Mouse (Mus musculus): ENCODE data around the gene Fau. TPM values are rescaled to one million over a fixed set of nuclear protein-coding genes. Genes with fewer than 3 reads are reported as not detected.

Fau gene
- polyA plus RNA-seq (2015; fragmentation: Nextera tagmentation; extraction: Ambion mirVana): 582 and 618 TPM in 2 replicates

GRCm38 (mm10) chr19:6057313-6058096, at the start of gene Fau, which contains the start of gene Mrpl49:
Gene Fau, plus strand, starts transcription at chr19:6057844.
Gene Mrpl49, minus strand, starts transcription at chr19:6057785.
- H3K4me1 ChIP-seq: peaks cover 38% of the 10 kb centered on the region
- H3K27me3 ChIP-seq: no peaks in the 10 kb centered on the region
- H3K4me2 ChIP-seq (replicated peaks): peak within 1 kb of the TSS; percentile 78
- H3K27ac ChIP-seq (replicated peaks): peak within 1 kb of the TSS; percentile 86
- H3K36me3 ChIP-seq: peaks cover 42% of the 10 kb centered on the region
- H3K9ac ChIP-seq (replicated peaks): peak within 1 kb of the TSS; percentile 93
- under 1% methylated on average over 63 of the region's 63 CpGs for WGBS
- no peaks in the 10 kb centered on the region for H3K9me3 ChIP-seq
- peak; percentile 87 for ATAC-seq (replicated peaks)
- H3K4me3 ChIP-seq: peak within 1 kb of the TSS; percentile 87

DNA sequence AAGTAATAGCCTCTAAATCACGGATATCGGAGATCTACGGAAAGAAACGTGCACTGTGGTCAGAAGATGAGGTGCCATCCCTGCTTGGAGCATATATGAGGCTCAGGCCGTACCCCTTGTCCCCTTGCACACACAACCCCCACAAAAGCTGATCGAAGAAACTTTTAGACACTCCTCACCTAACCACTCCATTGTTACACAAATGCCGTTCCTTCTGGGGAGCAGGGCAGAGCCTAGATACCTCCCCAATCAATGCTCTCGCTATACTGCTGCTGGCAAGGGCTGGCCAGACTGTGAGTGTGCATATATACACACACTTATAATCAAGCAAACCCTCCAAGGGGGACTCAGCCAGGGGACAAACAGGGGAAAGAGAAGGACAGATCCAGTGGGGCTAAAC, 48.5 kb upstream of the Fau start:
- Histone ChIP-seq H3K4me1 (no peaks in the 10 kb centered on the region), H3K36me3 (no peaks in the 10 kb centered on the region), H3K4me3 (no peak overlapping the region), H3K27me3 (peaks cover 4% of the 10 kb centered on the region; the same call in 1 of the 2 replicates), H3K9ac (replicated peaks) (no peak overlapping the region), H3K9me3 (no peaks in the 10 kb centered on the region), H3K4me2 (replicated peaks) (no peak overlapping the region), H3K27ac (replicated peaks) (no peak overlapping the region)
- 63% methylated on average over 8 of the region's 8 CpGs for WGBS
- no peak for ATAC-seq (replicated peaks)

DNA sequence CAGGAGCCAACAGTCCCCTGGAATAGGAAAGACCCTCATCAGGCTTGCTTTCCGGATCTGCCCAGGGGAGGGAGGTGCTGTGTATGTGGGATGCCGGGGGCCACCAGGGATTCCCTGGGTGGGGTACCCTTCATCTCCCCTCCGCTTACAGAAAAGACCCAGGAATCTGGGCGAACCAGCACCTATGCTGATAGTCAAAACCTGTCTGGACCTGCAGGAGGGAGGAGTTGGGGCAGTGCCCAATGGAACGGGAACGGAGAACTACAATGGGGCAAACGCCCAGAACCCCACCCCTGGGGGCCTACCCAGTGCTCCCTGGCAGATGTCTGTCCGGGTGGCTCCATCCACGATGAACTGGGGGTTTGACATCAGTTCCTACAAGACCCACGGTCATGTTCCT, 44.0 kb upstream of the Fau start:
- WGBS: 89% methylated on average over 10 of the region's 10 CpGs
- ATAC-seq (replicated peaks): no peak
- no peaks in the 10 kb centered on the region for H3K36me3 ChIP-seq

GRCm38 (mm10) chr19:6014991-6015510, 42.6 kb upstream of the Fau start:
- peaks cover 25% of the 10 kb centered on the region for H3K27me3 ChIP-seq
- no peak overlapping the region for H3K27ac ChIP-seq (replicated peaks)
- peak; percentile 38; the same call in 1 of the 2 replicates for ATAC-seq (replicated peaks)

More for the DNA sequence above, 44.0 kb upstream of the Fau start:
- H3K4me3 ChIP-seq: no peak overlapping the region
- H3K4me2 ChIP-seq (replicated peaks): no peak overlapping the region
- peaks cover 25% of the 10 kb centered on the region for H3K27me3 ChIP-seq
- no peak overlapping the region for H3K27ac ChIP-seq (replicated peaks)
- H3K9me3 ChIP-seq: no peaks in the 10 kb centered on the region
- H3K4me1 ChIP-seq: peaks cover 10% of the 10 kb centered on the region
- no peak overlapping the region for H3K9ac ChIP-seq (replicated peaks)

DNA sequence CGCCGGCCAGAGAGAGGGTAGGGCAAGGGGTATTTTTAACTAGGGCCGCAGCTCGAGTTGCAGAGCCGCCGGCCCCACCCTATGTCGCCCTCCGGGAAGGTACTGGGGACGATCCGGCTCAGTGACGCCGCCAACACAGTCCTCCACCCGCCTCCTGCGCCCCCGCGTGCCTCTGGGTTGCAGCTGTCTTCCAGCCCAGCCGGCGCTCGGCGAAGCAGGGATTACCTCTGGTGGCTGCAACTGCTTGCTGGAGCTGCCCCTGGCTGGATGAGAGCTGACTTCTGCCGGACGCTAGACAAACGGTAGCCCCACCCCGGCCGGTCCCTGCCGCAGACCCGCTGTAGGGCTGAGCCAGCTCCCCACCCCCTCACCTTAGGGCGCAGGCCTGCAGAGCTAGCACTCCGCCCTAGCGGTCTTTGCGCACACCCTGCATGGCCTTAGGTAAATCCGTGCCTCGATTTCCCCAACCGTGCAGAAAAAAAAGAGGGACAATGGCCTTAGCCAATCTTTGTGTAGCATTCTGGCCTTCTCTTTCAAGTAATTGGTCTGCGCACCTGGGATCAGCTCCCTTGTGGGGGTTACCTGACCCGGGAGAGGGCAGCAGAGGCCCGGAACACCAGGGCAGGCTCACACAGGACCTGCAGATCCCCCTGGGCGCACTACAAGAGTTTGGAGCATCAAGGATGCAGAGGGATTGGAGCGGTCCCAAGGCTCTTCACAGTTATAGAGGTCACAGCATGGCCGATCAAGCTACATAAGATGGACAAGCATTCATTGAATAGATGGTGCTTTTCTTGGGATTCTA, 41.9 kb upstream of the Fau start, which contains the start of gene Capn1:
Gene Capn1 (minus strand): TSS at position 387 of the 805 bp plus-strand sequence.
- Histone ChIP-seq H3K27ac (replicated peaks) (no peak within 1 kb of the TSS), H3K27me3 (peaks cover 25% of the 10 kb centered on the region), H3K9me3 (no peaks in the 10 kb centered on the region), H3K4me1 (peaks cover 10% of the 10 kb centered on the region), H3K9ac (replicated peaks) (peak within 1 kb of the TSS; percentile 52), H3K4me3 (peak within 1 kb of the TSS; percentile 47), H3K36me3 (no peaks in the 10 kb centered on the region), H3K4me2 (replicated peaks) (peak within 1 kb of the TSS; percentile 89)
- WGBS: 3% methylated on average over 40 of the region's 40 CpGs
- ATAC-seq (replicated peaks): peak; percentile 68

More at GRCm38 (mm10) chr19:6014991-6015510, 42.6 kb upstream of the Fau start:
- H3K36me3 ChIP-seq: no peaks in the 10 kb centered on the region
- H3K9me3 ChIP-seq: no peaks in the 10 kb centered on the region
- WGBS: 3% methylated on average over 18 of the region's 18 CpGs
- H3K4me2 ChIP-seq (replicated peaks): peak overlapping the region; percentile 89
- H3K4me3 ChIP-seq: peak overlapping the region; percentile 47
- H3K4me1 ChIP-seq: peaks cover 10% of the 10 kb centered on the region
- peak overlapping the region; percentile 52 for H3K9ac ChIP-seq (replicated peaks)

DNA sequence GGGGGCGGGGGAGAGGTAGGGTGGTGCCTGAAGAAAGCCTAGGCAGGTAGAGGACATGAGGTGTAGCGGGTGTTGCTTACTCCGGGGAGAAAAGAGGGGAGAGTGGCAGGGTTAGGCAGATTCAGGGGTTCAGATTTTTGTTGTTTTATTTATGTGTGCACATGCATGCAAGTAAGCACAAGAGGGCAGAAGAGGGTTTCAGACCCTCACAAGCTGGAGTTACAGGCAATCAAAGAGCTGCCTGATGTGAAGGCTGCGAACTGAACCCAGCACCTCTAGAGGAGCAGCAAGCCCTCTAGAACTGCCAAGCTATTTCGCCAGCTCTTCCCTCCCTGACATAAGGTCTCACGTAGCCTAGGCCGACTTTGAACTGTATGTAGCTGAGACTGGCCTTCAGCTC, 41.1 kb upstream of the Fau start:
- Histone ChIP-seq H3K9ac (replicated peaks) (no peak overlapping the region), H3K27ac (replicated peaks) (no peak overlapping the region), H3K4me3 (no peak overlapping the region), H3K4me1 (peaks cover 10% of the 10 kb centered on the region), H3K9me3 (no peaks in the 10 kb centered on the region), H3K27me3 (peaks cover 25% of the 10 kb centered on the region), H3K36me3 (no peaks in the 10 kb centered on the region), H3K4me2 (replicated peaks) (no peak overlapping the region)
- no peak for ATAC-seq (replicated peaks)
- 35% methylated on average over 7 of the region's 7 CpGs for WGBS

GRCm38 (mm10) chr19:6018142-6019089, 39.2 kb upstream of the Fau start:
- no peak for ATAC-seq (replicated peaks)
- Histone ChIP-seq H3K4me1 (peaks cover 10% of the 10 kb centered on the region), H3K27me3 (peaks cover 25% of the 10 kb centered on the region), H3K9me3 (no peaks in the 10 kb centered on the region), H3K4me3 (no peak overlapping the region), H3K36me3 (no peaks in the 10 kb centered on the region), H3K9ac (replicated peaks) (no peak overlapping the region), H3K27ac (replicated peaks) (no peak overlapping the region), H3K4me2 (replicated peaks) (no peak overlapping the region)
- WGBS: 30% methylated on average over 15 of the region's 15 CpGs

GRCm38 (mm10) chr19:6020276-6020675, 37.4 kb upstream of the Fau start:
- Histone ChIP-seq H3K4me1 (peaks cover 8% of the 10 kb centered on the region), H3K9ac (replicated peaks) (no peak overlapping the region), H3K4me2 (replicated peaks) (no peak overlapping the region), H3K27ac (replicated peaks) (no peak overlapping the region), H3K4me3 (no peak overlapping the region), H3K36me3 (no peaks in the 10 kb centered on the region), H3K27me3 (peaks cover 17% of the 10 kb centered on the region), H3K9me3 (no peaks in the 10 kb centered on the region)
- 37% methylated on average over 3 of the region's 3 CpGs for WGBS
- ATAC-seq (replicated peaks): no peak

DNA sequence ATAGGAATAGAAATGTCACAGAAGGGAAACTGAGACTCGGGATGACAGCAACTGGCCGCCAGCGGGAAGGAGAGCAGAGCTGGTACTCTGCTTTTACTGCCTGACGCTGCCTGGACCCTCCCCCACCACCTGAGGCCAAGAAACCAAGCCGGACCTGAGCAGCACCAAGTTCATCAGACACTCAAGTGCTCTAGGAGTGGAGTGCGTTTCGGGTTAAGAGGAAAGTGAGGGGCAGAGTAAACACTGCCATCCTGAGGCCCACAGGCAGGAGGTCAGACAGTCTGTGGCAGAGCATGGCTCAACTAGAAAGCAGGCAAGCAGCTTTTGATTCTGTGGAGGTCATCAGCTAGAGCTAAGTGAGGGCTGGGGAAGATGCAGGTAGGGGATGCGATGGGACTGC, 34.6 kb upstream of the Fau start:
- Histone ChIP-seq H3K4me3 (no peak overlapping the region), H3K4me1 (no peaks in the 10 kb centered on the region), H3K9me3 (no peaks in the 10 kb centered on the region), H3K27ac (replicated peaks) (no peak overlapping the region), H3K36me3 (no peaks in the 10 kb centered on the region), H3K27me3 (no peaks in the 10 kb centered on the region), H3K9ac (replicated peaks) (no peak overlapping the region), H3K4me2 (replicated peaks) (no peak overlapping the region)
- WGBS: 67% methylated on average over 8 of the region's 8 CpGs
- no peak for ATAC-seq (replicated peaks)

DNA sequence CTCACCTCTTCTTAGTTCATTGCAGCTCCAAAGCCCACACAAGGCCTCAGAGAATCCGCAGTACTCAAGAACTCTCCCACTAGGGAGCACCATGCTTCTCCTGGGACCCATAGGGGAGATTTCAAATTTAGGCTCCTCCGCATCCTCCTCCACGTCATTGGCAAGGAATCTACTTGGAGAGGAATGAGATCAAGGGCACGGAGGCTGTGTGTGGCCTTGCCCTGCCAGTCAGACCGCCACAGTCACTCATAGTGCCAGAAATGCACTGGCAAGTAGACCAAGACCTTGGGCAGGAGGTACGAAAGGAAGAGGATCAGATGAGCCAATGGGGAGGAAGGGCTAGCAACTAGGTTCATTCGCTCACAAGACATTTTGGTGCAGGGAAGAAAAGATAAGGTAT, 33.7 kb upstream of the Fau start:
- 86% methylated on average over 7 of the region's 7 CpGs for WGBS
- H3K27ac ChIP-seq (replicated peaks): no peak overlapping the region
- H3K9me3 ChIP-seq: no peaks in the 10 kb centered on the region
- no peak overlapping the region for H3K9ac ChIP-seq (replicated peaks)
- no peaks in the 10 kb centered on the region for H3K36me3 ChIP-seq
- ATAC-seq (replicated peaks): no peak
- H3K4me1 ChIP-seq: no peaks in the 10 kb centered on the region
- H3K4me3 ChIP-seq: no peak overlapping the region
- H3K4me2 ChIP-seq (replicated peaks): no peak overlapping the region
- no peaks in the 10 kb centered on the region for H3K27me3 ChIP-seq

- H3K9me3 ChIP-seq: no peaks in the 10 kb centered on the region
- no peak for ATAC-seq (replicated peaks)
Observed at GRCm38 (mm10) chr19:6028991-6029390, 28.7 kb upstream of the Fau start.

More at GRCm38 (mm10) chr19:6028991-6029390, 28.7 kb upstream of the Fau start:
- Histone ChIP-seq H3K27me3 (no peaks in the 10 kb centered on the region), H3K36me3 (no peaks in the 10 kb centered on the region), H3K4me2 (replicated peaks) (no peak overlapping the region), H3K4me1 (no peaks in the 10 kb centered on the region), H3K27ac (replicated peaks) (no peak overlapping the region), H3K4me3 (no peak overlapping the region), H3K9ac (replicated peaks) (no peak overlapping the region)
- WGBS: 87% methylated on average over 6 of the region's 6 CpGs
